Mouse (Mus musculus) embryo, embryonic 9.5 days (tissue): ENCODE measurements around the gene BC025446.
"Not testable (repeated sequence)": the region's sequence is repeated elsewhere in the genome, so short reads cannot be mapped to it uniquely, and the experiment has no call there.

Experiments used
- DNase-seq: peaks from one replicate; pipeline ENCODE4 v3.0.0-alpha.2; 2017; ENCODE audit errors: extremely low spot score

The BC025446 gene

GRCm38 (mm10) chr15:75215778-75216691 lies at the start of gene BC025446:
Gene BC025446 (plus strand): TSS chr15:75216376.
- no peak for DNase-seq

GRCm38 (mm10) chr15:75175506-75175905 lies 40.7 kb upstream of the BC025446 start:
- DNase-seq = peak; percentile 3

- DNase-seq = no peak
Observed at GRCm38 (mm10) chr15:75186291-75186690, 29.9 kb upstream of the BC025446 start.

GRCm38 (mm10) chr15:75189116-75189515 lies 27.1 kb upstream of the BC025446 start:
- DNase-seq = peak; percentile 6

GRCm38 (mm10) chr15:75190560-75190959 lies 25.6 kb upstream of the BC025446 start:
- DNase-seq = not testable (repeated sequence)

GRCm38 (mm10) chr15:75216831-75217230 lies 655 bp downstream of the BC025446 start:
- DNase-seq = no peak

- DNase-seq = no peak
Observed at GRCm38 (mm10) chr15:75221942-75222341, 5.8 kb downstream of the BC025446 start.

GRCm38 (mm10) chr15:75237736-75238288 lies 21.6 kb downstream of the BC025446 start:
- no peak for DNase-seq

- DNase-seq = no peak
Observed at GRCm38 (mm10) chr15:75240558-75240957, 24.4 kb downstream of the BC025446 start.

- DNase-seq = no peak
Observed at GRCm38 (mm10) chr15:75242756-75243640, 26.8 kb downstream of the BC025446 start.

- no peak for DNase-seq
Observed at GRCm38 (mm10) chr15:75254671-75255070, 38.5 kb downstream of the BC025446 start.

GRCm38 (mm10) chr15:75265863-75266262 lies 49.7 kb downstream of the BC025446 start:
- no peak for DNase-seq

GRCm38 (mm10) chr15:75266626-75267025 lies 50.5 kb downstream of the BC025446 start:
- DNase-seq = no peak

- no peak for DNase-seq
Observed at GRCm38 (mm10) chr15:75268121-75268520, 51.9 kb downstream of the BC025446 start, which contains the start of gene Ly6f. Gene Ly6f (plus strand): TSS chr15:75268421.

- DNase-seq = no peak
Observed at GRCm38 (mm10) chr15:75268916-75269829, 53.0 kb downstream of the BC025446 start.

- DNase-seq = no peak
Observed at GRCm38 (mm10) chr15:75270169-75270568, 54.0 kb downstream of the BC025446 start.

- DNase-seq = no peak
Observed at GRCm38 (mm10) chr15:75270691-75271362, 54.7 kb downstream of the BC025446 start.

GRCm38 (mm10) chr15:75271426-75271825 lies 55.2 kb downstream of the BC025446 start:
- DNase-seq = no peak

GRCm38 (mm10) chr15:75271891-75272290 lies 55.7 kb downstream of the BC025446 start:
- DNase-seq = no peak
